Mouse (Mus musculus) mouse trophoblast stem cell (cell line): ENCODE measurements around the gene Itgb5.

Experiments used
- in situ Hi-C, 2 experiments: fragments of 300-500 bp; cut with MseI, MboI; formaldehyde crosslinking; loops; 2 replicates in 1 of 2; 3 replicates in 1 of 2; pipeline ENCODE4 v1.15.1; 2025

The Itgb5 gene

DNA sequence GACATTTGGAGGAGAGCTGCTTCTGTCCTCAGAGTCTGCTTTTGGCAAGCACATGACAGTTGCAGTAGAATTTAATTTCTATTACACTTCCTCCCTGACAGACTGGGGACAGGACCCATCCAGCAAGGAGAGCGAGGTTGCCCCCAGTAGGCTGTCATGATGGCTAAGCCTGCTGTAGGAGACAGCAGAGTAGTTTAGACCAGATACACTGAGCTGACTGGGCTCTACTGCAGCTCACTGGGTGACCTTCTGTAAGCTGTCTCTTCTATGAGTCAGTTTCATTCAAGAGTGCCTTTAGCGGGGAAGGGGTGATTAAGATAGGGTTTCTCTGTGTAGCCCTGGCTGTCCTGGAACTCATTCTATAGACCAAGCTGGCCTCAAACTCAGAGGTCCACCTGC is 109.7 kb downstream of the Itgb5 start:
- in situ Hi-C loops: no loop called here

- in situ Hi-C loops: no loop called here
Observed at GRCm38 (mm10) chr16:33939636-33940035, 110.2 kb downstream of the Itgb5 start.

DNA sequence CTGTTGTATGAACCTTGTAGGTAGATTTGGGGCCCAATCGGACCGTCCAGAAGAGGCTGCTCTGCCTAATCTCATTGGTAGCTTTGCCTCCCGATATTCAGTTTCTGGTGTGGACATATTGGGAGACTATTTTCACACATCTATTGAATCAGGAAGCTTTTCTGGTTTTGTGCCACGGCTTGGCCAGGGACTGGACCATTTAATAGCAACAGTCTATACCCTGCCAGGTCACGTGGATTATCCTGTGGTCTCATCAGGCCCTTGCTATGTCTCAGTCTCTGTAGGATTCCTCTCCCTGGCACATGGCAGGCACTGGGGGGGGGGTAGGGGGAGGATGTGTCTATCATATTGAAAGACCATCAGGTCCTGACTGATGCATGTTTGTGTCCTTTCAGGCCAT is 110.6 kb downstream of the Itgb5 start:
- in situ Hi-C loops: no loop called here

GRCm38 (mm10) chr16:33941271-33941781 is 111.9 kb downstream of the Itgb5 start:
- in situ Hi-C loops: no loop called here

DNA sequence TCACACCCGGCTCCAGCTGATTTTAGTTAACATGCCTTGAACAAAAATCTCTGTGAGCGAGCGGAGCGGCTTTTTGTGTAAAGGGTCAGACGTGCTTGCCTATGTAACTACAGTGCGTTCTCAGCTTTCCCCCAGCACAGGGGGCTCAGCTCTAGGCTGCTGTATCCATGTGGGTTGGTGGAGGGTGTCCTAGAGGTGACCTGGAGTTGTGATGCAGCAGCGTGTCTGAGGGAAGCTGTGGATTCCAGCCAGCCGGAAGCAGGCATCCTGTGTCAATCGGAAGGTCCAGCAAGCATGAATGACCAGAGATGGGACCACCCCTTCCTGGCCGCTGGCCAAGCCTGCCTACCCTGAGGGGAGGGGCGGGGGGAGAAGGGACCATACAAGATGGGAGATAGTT is 112.9 kb downstream of the Itgb5 start:
- in situ Hi-C loops: no loop called here

DNA sequence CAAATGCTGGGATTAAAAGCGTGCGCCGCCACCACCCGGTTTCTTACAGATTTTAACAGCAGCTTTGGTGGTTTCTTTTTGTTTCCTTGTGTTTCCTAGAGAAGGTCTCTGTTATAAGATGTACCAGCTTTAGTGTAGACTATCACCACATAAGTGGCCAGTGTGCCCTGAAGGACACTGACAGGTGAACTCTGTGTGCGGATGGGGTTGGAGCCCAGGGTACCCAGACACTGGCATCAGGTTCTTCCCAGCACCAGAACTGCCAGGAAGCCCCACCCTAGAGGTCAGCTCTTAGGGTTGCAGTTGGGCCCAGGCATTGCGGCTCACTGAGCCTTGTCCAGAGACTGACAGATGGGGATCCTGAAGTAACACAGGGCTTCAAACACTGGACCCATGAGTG is 113.9 kb downstream of the Itgb5 start:
- in situ Hi-C loops: no loop called here

GRCm38 (mm10) chr16:33944126-33944525 is 114.7 kb downstream of the Itgb5 start:
- in situ Hi-C loops: no loop called here

GRCm38 (mm10) chr16:33944772-33945171 is 115.3 kb downstream of the Itgb5 start:
- in situ Hi-C loops: no loop called here

GRCm38 (mm10) chr16:33946021-33946420 is 116.6 kb downstream of the Itgb5 start:
- in situ Hi-C loops: no loop called here

DNA sequence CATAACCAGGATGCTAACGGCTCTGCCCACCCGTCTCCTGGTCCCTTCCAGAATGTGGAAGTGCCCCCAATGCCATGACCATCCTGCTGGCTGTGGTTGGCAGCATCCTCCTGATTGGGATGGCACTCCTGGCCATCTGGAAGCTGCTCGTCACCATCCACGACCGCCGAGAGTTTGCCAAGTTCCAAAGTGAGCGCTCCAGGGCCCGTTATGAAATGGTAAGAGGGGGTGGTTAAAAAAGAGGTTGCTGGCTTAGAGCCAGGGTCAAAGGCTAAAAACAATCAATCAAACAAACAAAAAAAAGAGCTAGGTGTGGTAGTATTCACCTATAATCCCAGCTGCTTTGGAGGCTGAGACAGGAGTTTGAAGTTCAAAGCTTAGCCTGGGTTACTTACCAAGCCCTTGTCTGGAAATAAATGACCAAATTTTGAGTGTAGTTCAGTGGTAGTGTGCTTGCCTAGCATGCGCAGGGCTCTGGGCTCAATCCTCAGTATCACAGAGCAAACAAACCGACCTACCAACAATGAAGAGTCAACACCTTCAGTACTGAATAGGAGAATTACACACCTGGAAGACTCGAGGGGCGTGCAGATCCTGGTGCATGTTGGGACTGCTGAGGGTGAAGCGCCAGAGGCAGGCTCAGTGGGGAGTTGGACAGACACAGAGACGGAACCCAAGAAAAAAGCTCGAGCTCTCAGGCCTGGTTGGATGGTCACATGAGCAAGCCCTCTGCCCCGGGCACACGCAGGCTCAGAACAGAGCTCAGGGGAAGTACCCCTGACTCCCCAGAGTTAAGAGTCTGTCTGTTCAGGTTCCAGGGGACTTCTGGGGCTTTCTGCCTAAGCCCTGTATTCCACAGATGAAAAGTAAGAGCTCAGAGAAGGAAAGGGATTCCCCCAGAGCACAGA is 118.5 kb downstream of the Itgb5 start:
- in situ Hi-C loops: no loop called here

DNA sequence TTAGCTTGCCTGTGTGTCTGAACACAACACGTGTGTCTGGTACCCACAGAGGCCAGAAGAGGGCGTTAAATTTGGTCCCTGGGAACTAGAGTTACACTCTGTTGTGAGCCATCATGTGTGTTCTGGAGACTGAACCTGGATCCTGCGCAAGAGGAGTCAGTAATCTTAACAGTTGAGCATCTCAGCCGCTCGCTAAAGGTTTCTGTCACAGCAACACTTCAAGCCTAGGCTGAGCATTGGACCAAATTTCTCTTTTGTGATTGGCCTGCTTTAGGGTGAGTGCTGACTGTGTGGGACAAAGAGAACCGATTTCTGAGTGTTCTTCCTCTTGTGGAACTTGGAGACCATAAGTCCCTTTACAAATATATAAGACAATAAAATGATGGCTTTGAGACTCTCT is 120.9 kb downstream of the Itgb5 start:
- in situ Hi-C loops: loop anchor here (5.0 to 10.0 kb wide), 2 partner anchors 126 to 128 kb away; partner anchors contain the start of gene Itgb5 (in 1 of the 2)

- in situ Hi-C loops: loop anchor here (5.0 to 10.0 kb wide), 2 partner anchors 126 to 129 kb away; partner anchors contain the start of gene Itgb5 (in 1 of the 2)
Observed at GRCm38 (mm10) chr16:33950830-33951229, 121.4 kb downstream of the Itgb5 start.

- in situ Hi-C loops: loop anchor here (5.0 to 10.0 kb wide), 2 partner anchors 128 to 131 kb away; partner anchors contain the start of gene Itgb5 (in 1 of the 2)
Observed at GRCm38 (mm10) chr16:33953008-33953407, 123.5 kb downstream of the Itgb5 start.

GRCm38 (mm10) chr16:33954793-33955192 is 125.3 kb downstream of the Itgb5 start:
- in situ Hi-C loops: loop anchor here (5.0 to 10.0 kb wide), 2 partner anchors 130 to 132 kb away; partner anchors contain the start of gene Itgb5 (in 1 of the 2)

- in situ Hi-C loops: no loop called here
Observed at GRCm38 (mm10) chr16:33963509-33963908, 134.0 kb downstream of the Itgb5 start.

GRCm38 (mm10) chr16:33965878-33966537 is 136.5 kb downstream of the Itgb5 start:
- in situ Hi-C loops: no loop called here

- in situ Hi-C loops: no loop called here
Observed at GRCm38 (mm10) chr16:33966538-33967282, 137.2 kb downstream of the Itgb5 start, which contains the start of gene Umps. Umps (minus strand) TSS chr16:33967038.

- in situ Hi-C loops: no loop called here
Observed at GRCm38 (mm10) chr16:33967283-33967640, 137.8 kb downstream of the Itgb5 start.

- in situ Hi-C loops: no loop called here
Observed at GRCm38 (mm10) chr16:33979855-33980254, 150.4 kb downstream of the Itgb5 start.

GRCm38 (mm10) chr16:33983712-33984111 is 154.2 kb downstream of the Itgb5 start:
- in situ Hi-C loops: no loop called here

DNA sequence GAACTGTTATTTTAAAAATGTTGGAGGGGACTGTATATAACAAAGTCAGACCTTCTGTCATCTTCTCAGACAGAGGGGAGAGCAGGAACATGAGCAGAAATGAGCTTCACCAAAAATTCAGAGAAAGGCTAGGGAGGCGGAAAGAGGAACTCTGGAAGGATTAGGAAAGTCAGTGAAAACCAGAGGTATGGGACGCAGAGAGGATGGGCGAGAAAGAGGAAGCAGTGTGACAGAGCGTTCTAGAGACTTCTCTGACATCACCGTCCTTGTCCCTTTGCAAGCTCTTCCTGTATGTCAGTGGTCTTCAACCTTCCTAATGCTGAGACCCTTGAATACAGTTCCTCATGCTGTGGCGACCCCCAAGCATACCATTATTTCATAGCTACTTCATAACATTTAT is 155.9 kb downstream of the Itgb5 start:
- in situ Hi-C loops: no loop called here

- in situ Hi-C loops: no loop called here
Observed at GRCm38 (mm10) chr16:33986993-33987392, 157.5 kb downstream of the Itgb5 start.
